Mouse (Mus musculus) kidney, adult 2 months (tissue): ENCODE measurements around the gene Ltbp3.

ENCODE experiments used
- CTCF ChIP-seq: fragments of 200-500 bp; conservative IDR thresholded peaks from 2 replicates; pipeline ENCODE4 v1.5.1; 2011; ENCODE audit warnings: low read depth, mild to moderate bottlenecking, control low read depth, low read length, moderate library complexity, mixed read lengths; ENCODE audit not compliant: insufficient read depth, insufficient read length
- POLR2A ChIP-seq: fragments of 200-500 bp; IDR thresholded peaks from one replicate; pipeline ENCODE4 v1.6.1; 2011; ENCODE audit warnings: low read depth, low read length, control low read depth

GRCm38 (mm10) chr19:5803041-5803880, 62.6 kb downstream of the Ltbp3 start:
- TF ChIP-seq POLR2A (peak; percentile 59), CTCF (no peak)
